Mouse (Mus musculus) lung, adult 2 months (tissue): Measurements from ENCODE around the gene Pde4d. TPM values are rescaled to one million over a fixed set of nuclear protein-coding genes. Genes with fewer than 3 reads are reported as not detected.

Source experiments
- DNase-seq: peaks from one replicate; pipeline ENCODE4 v3.0.0; 2022
- H3K4me1 ChIP-seq: fragments of 200-500 bp; 2 replicates; pipeline ENCODE4 v1.6.1; 2011; ENCODE audit warnings: low read length; ENCODE audit not compliant: control insufficient read depth, insufficient read depth
- H3K4me3 ChIP-seq: fragments of 200-500 bp; replicated peaks from 2 replicates; pipeline ENCODE3; 2011; ENCODE audit warnings: low read depth, mild to moderate bottlenecking, control low read depth, low read length; ENCODE audit errors: extremely low read depth
- CTCF ChIP-seq: fragments of 200-500 bp; IDR thresholded peaks from 2 replicates; pipeline ENCODE4 v1.5.1; 2011; ENCODE audit warnings: mild to moderate bottlenecking, low read length, control low read depth; ENCODE audit not compliant: insufficient read depth
- POLR2A ChIP-seq: fragments of 200-500 bp; IDR thresholded peaks from 2 replicates; pipeline ENCODE4 v1.6.1; 2011; ENCODE audit warnings: low read depth, mild to moderate bottlenecking, control low read depth, low read length, borderline replicate concordance; ENCODE audit errors: extremely low read depth
- WGBS: fragments of 180-500 bp; shearing (Covaris S2); methylation state at CpG from one replicate; pipeline ENCODE4 v1.1.7; 2018; 5-methylcytosine and 5-hydroxymethylcytosine counted together
- polyA plus RNA-seq: library from polyadenylated mRNA; depleted of rRNA; stranded (reverse); fragments of >200 nt; gene quantifications from 2 replicates; pipeline ENCODE4 v1.2.3, GENCODE M21; 2012

Pde4d gene
- polyA plus RNA-seq, 1 experiment, result 20.0 TPM

DNA sequence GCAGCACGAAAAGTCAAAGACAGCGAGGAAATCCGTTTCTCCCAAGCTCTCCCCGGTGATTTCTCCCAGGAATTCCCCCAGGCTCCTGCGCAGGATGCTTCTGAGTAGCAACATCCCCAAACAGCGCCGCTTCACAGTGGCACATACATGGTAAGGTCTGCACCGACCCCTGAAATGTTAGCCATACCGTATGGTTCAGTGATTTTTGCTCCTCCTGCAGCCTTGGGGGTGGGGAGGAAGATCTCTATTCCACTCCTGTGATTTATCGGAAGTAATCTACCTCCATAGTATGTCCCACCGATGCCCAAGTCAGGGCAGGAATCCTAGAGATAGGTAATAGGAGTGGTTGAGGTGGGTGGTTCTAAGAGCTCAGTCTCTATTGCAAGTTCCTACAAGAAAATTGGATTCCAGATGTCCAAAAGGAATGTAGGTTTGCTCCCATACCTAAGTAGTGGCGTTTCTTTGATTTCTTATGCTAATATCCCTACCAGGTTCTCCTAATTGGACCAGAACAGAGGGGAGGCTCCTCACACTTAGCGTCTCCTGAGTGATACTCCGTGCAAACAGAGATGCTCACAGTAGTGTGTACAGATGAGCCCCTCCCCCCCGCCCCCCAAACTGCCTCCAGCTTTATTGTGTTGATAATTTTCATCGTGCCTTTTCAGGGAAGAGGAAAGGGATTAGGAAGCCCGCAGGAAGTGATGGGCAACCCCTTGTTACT is 811.2 kb downstream of the Pde4d start:
- no peak for TF ChIP-seq CTCF
- no peak for TF ChIP-seq POLR2A
- Histone ChIP-seq H3K4me1 (peaks cover 3% of the 10 kb centered on the region), H3K4me3 (peak overlapping the region; percentile 59)
- 2% methylated on average over 17 of the region's 17 CpGs for WGBS
- DNase-seq, result no peak

DNA sequence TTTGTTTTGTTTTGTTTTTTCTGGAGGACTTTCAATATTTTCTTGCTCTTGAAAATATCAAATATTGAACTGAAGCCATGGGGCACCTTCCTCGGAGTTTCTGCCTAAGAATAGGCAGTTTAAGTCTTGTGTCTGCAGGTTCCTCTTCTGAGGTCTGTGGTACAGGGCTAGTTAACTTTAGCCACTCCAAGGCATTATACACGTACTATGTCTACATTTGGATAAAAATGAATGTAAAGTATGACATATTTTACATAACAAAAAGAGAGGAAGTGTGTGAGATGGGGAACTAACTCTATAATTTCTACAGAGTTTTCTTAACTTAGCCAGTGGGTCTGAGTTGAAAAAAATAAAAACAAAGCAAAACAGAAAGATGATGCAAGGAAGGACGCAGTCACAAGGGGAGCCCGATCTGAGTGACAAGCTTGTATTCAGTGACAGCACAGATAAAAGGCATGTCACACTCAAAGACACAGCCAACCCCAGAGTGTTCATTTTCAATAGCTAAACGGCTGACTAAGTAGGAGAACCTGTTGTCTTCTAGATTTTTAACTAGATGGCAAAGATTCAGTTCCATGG is 812.0 kb downstream of the Pde4d start:
- no peak for DNase-seq
- WGBS, result 17% methylated on average over 5 of the region's 5 CpGs
- TF ChIP-seq POLR2A (no peak), CTCF (no peak)
- Histone ChIP-seq H3K4me1 (peaks cover 3% of the 10 kb centered on the region), H3K4me3 (peak overlapping the region; percentile 56)

DNA sequence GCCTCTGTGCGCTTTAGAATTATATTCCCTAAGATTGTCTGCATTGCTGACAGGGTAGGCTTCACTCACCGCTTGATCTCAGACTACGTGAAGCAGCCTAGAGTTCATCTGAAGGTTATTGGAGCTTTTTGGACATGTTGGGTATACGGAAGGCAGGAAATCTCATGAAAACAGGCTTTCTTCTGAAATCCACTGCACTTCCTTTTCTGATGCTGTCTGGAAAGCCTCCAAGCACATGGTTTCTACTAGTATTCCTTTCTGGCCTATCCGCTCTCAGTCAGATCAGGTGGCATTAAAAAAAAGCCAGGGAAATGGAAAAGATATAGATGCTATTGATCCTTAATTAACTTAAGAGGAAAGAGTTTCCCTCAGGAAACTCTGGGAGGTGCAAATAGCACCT is 812.8 kb downstream of the Pde4d start:
- peak; percentile 21 for DNase-seq
- Histone ChIP-seq H3K4me3 (peak overlapping the region; percentile 45), H3K4me1 (peaks cover 3% of the 10 kb centered on the region)
- TF ChIP-seq POLR2A (no peak), CTCF (no peak)
- 28% methylated on average over 5 of the region's 5 CpGs for WGBS

DNA sequence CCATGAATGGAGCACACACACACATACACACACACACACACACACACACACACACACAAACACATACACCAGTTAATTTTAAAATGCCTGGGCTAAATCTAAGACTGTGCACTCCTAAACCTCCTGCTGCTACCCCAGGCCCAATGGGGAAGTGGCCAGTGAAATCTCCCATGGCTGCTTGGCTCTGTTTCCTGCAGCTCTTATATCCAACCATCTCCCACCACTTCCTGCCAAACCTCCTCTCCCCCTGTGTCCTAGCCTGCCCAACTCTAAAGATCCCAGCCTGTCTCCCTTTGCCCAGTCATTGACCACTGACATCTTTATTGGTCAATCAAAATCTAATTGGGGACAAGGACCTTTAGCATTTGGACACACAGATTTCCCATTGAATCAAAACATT is 814.1 kb downstream of the Pde4d start:
- Histone ChIP-seq H3K4me1 (peaks cover 3% of the 10 kb centered on the region), H3K4me3 (no peak overlapping the region)
- no peak for DNase-seq
- no peak for TF ChIP-seq POLR2A

DNA sequence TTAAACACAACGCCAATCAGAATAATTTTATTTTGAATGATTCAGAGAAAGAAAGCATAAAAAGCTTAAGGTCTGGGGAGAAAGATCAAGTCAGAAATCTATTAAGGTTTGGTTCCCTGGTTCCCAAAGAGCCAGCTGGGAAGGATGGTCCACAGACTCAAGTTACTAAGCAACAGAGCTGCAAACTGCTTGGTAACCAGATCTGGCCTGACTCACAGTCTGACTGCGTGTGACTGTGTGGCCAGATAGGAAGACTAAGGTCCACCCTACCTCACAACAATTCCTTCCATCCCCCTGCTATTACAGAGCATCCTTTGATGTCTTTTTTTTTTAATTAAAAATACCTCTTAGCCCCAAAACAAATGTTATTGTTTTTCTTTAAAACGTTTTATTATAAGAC is 818.5 kb downstream of the Pde4d start:
- H3K4me1 ChIP-seq, result no peaks in the 10 kb centered on the region; the same call in none of the 2 replicates
- no peak overlapping the region for H3K4me3 ChIP-seq
- 75% methylated on average over 3 of the region's 3 CpGs for WGBS
- TF ChIP-seq POLR2A, result no peak
- no peak for TF ChIP-seq CTCF
- no peak for DNase-seq

DNA sequence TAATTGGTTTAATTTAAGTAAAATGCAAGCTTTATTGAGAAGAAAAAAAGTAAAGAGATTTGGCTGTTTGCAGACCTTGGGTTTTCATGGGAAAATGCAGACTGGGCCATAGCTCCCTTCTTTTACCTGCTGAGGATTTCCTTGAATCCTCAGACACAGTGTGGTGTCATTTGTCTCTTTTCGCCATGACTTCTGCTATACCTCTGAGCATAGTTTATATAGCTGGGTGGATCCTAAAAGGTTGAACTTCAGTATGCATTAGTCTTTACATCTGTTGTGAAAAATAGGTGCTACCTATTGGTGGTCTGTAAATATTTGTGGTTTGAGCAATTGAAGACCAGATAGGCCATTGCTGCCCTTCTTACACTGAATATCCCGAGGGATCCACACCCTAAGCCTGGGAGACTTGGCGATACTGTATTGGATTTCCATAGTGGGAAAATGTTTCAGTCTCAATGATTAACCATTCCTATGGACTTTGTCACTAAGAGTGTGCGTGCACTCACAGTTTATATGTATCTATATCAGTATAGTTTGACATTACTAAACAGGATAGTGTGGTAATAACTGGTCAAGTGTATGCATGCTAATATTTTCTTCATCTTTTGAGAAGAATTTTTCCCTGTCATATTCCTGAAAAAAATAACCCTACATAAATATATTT is 819.0 kb downstream of the Pde4d start:
- whole genome bisulfite sequencing, result 88% methylated on average over 4 of the region's 4 CpGs
- TF ChIP-seq CTCF (no peak), POLR2A (no peak)
- no peak for DNase-seq
- H3K4me1 ChIP-seq, result no peaks in the 10 kb centered on the region; the same call in none of the 2 replicates
- no peak overlapping the region for H3K4me3 ChIP-seq

DNA sequence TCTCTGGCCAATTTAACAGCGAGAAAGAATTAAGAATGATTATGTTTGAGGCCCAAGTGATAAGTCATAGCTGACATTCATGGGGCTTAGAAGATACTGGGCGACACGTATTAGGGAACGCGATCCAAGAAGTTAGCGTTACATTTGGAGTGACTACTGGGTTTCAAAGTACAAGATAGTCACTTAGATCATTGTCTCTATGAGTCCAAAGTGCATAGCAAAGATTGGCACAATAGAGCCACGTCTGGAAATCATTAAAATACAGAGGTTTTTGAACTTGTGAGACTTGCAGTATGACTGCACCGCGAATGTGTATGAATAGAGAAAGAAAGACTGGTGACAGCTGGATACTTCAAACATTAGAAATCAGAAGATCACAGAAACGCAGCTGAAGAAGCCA is 825.1 kb downstream of the Pde4d start:
- H3K4me1 ChIP-seq, result peaks cover 2% of the 10 kb centered on the region
- 92% methylated on average over 10 of the region's 10 CpGs for WGBS
- TF ChIP-seq CTCF (no peak), POLR2A (no peak)
- DNase-seq, result no peak
- H3K4me3 ChIP-seq, result no peak overlapping the region

DNA sequence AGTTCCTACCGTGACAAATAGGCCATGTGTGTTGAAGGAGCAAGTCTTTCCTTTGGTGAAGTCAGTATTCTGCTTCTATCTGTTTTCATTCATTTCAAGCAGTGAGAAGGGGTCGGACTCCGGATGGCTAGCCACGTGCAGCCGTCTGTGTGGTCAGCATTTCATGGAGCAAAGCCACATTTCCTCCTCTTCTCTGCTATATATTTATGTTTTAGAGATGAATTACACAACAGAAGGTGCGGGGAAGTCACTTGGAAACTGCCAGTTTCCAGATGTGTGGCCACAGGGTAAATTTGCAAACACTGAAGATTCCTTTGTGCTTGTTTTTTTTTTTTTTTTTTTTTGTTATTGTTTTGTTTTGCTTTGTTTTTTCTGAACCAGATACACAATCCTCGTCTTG is 828.0 kb downstream of the Pde4d start:
- H3K4me3 ChIP-seq, result no peak overlapping the region
- 36% methylated on average over 7 of the region's 7 CpGs for WGBS
- DNase-seq, result no peak
- TF ChIP-seq POLR2A (no peak), CTCF (no peak)
- H3K4me1 ChIP-seq, result peaks cover 2% of the 10 kb centered on the region

DNA sequence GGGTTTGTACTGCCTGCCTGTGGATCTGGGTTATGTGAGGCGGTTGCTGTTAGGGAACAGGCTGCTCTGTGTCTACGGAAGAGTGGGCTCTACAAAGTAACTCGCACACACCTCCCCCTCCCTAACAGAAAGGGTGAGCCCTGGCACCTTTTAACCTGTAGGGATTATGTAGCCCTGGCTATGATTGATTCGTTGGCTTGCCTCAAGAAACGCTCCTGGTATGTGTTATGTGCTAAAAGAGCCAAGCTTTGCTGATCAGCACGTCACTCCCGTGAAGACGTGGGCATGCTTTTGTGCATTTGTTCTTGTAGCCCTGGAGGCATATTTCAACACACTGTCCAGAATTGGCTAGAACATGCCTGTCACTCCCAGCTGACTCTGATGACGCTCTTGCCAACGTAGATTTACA is 828.8 kb downstream of the Pde4d start:
- WGBS, result 51% methylated on average over 10 of the region's 10 CpGs
- H3K4me1 ChIP-seq, result peaks cover 2% of the 10 kb centered on the region
- no peak for TF ChIP-seq CTCF
- no peak for TF ChIP-seq POLR2A
- no peak overlapping the region for H3K4me3 ChIP-seq
- no peak for DNase-seq

DNA sequence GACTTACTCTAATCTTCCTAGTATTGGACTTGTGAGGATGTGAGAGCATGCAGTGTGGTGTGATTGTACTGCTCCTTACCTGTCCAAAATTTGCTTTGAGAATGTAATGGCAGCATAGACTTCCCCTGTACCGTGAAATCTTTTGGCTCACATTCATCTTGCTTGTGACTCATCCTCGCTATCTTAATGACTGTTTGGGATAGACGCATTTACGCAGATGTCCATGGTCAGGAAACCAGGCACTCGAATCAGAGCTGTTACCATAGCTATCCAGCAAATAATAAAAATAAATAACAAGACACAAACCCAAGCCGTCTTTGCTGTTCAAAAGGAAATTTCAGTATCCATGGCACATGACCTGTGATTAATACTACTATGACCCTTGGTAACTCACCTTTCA is 829.5 kb downstream of the Pde4d start:
- TF ChIP-seq POLR2A (no peak), CTCF (no peak)
- Histone ChIP-seq H3K4me1 (peaks cover 2% of the 10 kb centered on the region), H3K4me3 (no peak overlapping the region)
- WGBS, result 38% methylated on average over 6 of the region's 6 CpGs
- no peak for DNase-seq
